Mouse (Mus musculus): ENCODE measurements around the gene Dnah11.

DNA sequence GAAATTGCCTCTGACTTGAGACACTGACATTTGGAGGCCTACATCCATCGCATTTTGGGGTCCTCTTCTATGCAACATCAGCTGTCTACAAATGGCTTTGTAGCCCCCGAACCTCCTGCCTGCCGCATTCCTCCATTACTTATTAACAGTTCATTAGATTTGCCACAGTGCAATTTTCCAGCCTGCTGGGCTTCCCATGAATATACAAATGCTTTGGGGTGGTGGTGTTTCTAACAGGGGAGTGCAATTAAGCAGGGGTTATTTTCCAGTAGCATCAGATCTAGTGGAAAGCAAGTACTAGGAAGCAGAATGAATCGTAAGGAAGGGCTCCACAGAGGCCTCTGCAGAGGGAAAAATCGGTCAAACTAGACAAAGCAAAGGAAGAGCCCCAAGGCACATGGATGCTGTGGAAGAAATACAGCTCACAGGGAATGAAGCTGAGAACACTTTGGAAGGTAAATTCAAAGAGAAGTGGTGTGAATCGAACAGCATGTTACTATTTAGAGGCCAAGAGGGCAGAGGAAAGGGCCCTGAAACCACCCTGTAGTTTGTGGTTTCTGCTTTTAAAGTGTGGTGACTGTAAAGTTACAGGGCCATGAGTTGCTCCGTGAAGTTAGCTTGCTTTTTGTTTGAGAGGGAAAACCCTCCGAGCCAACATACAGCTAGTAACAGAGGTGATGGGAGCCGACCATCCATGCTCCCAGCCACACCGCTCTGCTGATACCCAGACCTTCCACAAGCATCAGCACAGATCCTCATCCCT is 282.8 kb downstream of the Dnah11 start:
- TF ChIP-seq CTCF (conservative IDR thresholded peaks at IDR 0.05; ENCODE audit: insufficient read depth, insufficient read length, low read depth, low read length) (no peak), POLR2A (IDR thresholded peaks at IDR 0.05; ENCODE audit: low read depth, low read length) (no peak)
